7 mouse cellular contexts compared by ENCODE assay signal in genomic region chr16:44347071-44347901, GRCm38 (mm10). TPM values are rescaled to one million over a fixed set of nuclear protein-coding genes. Genes with fewer than 3 reads are reported as not detected.
DNase-seq lines count a peak whose midpoint lies in the region; ATAC-seq and TF ChIP-seq lines count a peak whose summit lies in the region.

Spice1 (plus strand) TSS chr16:44347121.

- H3K36me3 ChIP-seq in embryonic facial prominence, embryonic 12.5 days, result no peaks in the 10 kb centered on the region
- H3K36me3 ChIP-seq in kidney, adult 2 months (ENCODE audit: control insufficient read depth, insufficient read depth, low read length), result no peaks in the 10 kb centered on the region
- no peaks in the 10 kb centered on the region for H3K36me3 ChIP-seq in limb, embryonic 13.5 days
- H3K36me3 ChIP-seq in midbrain, embryonic 16.5 days (ENCODE audit: control insufficient read depth, insufficient read depth, low read length), result no peaks in the 10 kb centered on the region

- no peaks in the 10 kb centered on the region for H3K27me3 ChIP-seq in embryonic facial prominence, embryonic 12.5 days
- no peaks in the 10 kb centered on the region for H3K27me3 ChIP-seq in kidney, adult 2 months (replicated peaks; ENCODE audit: control insufficient read depth, insufficient read depth, low read length)
- no peaks in the 10 kb centered on the region for H3K27me3 ChIP-seq in limb, embryonic 13.5 days
- H3K27me3 ChIP-seq in midbrain, embryonic 16.5 days (ENCODE audit: control insufficient read depth, insufficient read depth, low read depth, low read length), result no peaks in the 10 kb centered on the region; the same call in 1 of the 2 replicates

- DNase-seq in adrenal gland, postnatal 25 days, result peak; percentile 97
- peak; percentile 96 to 97 for DNase-seq in heart, adult 18-20 months
- peak; percentile 97 for DNase-seq in kidney, adult 2 months
- DNase-seq in spleen, postnatal 10 days (ENCODE audit: low spot score in 2 of 2), result peak; percentile 92 to 98

- TF ChIP-seq POLR2A in kidney, adult 2 months (IDR thresholded peaks at IDR 0.05; ENCODE audit: low read depth, low read length), result peak; percentile 23

- H3K27ac ChIP-seq in embryonic facial prominence, embryonic 12.5 days, result peak within 1 kb of the TSS; percentile 92
- peak within 1 kb of the TSS; percentile 81 for H3K27ac ChIP-seq in kidney, adult 2 months (ENCODE audit: insufficient read depth, low read depth, low read length)
- peak within 1 kb of the TSS; percentile 89 for H3K27ac ChIP-seq in limb, embryonic 13.5 days
- peak within 1 kb of the TSS; percentile 77 for H3K27ac ChIP-seq in midbrain, embryonic 16.5 days (ENCODE audit: low read length)

- peak within 1 kb of the TSS; percentile 70 for H3K4me2 ChIP-seq in embryonic facial prominence, embryonic 12.5 days (replicated peaks)
- H3K4me2 ChIP-seq in limb, embryonic 13.5 days (replicated peaks), result peak within 1 kb of the TSS; percentile 69
- H3K4me2 ChIP-seq in midbrain, embryonic 16.5 days (ENCODE audit: low read length), result peak within 1 kb of the TSS; percentile 72

- peak within 1 kb of the TSS; percentile 65 for H3K4me3 ChIP-seq in embryonic facial prominence, embryonic 12.5 days
- peak within 1 kb of the TSS; percentile 82 for H3K4me3 ChIP-seq in kidney, adult 2 months (ENCODE audit: insufficient read depth, low read depth, low read length)
- peak within 1 kb of the TSS; percentile 81 for H3K4me3 ChIP-seq in limb, embryonic 13.5 days
- H3K4me3 ChIP-seq in midbrain, embryonic 16.5 days (ENCODE audit: low read depth, low read length), result peak within 1 kb of the TSS; percentile 81

- H3K9ac ChIP-seq in embryonic facial prominence, embryonic 12.5 days, result peak within 1 kb of the TSS; percentile 63
- peak within 1 kb of the TSS; percentile 86 for H3K9ac ChIP-seq in limb, embryonic 13.5 days
- H3K9ac ChIP-seq in midbrain, embryonic 16.5 days (ENCODE audit: low read depth, low read length), result peak within 1 kb of the TSS; percentile 73

- under 1% methylated on average over 67 of the region's 67 CpGs for WGBS in embryonic facial prominence, embryonic 12.5 days
- under 1% methylated on average over 67 of the region's 67 CpGs for WGBS in kidney, adult 2 months
- WGBS in limb, embryonic 13.5 days, result under 1% methylated on average over 67 of the region's 67 CpGs
- under 1% methylated on average over 67 of the region's 67 CpGs for WGBS in midbrain, embryonic 16.5 days

- peak; percentile 98 for ATAC-seq in embryonic facial prominence, embryonic 12.5 days (ENCODE audit: insufficient number of reproducible peaks, insufficient read depth, low FRiP score, low TSS enrichment)
- ATAC-seq in limb, embryonic 13.5 days (ENCODE audit: low FRiP score, low read depth), result peak; percentile 99
- peak; percentile 100 for ATAC-seq in midbrain, embryonic 16.5 days

- H3K9me3 ChIP-seq in embryonic facial prominence, embryonic 12.5 days, result no peaks in the 10 kb centered on the region
- no peaks in the 10 kb centered on the region for H3K9me3 ChIP-seq in limb, embryonic 13.5 days
- H3K9me3 ChIP-seq in midbrain, embryonic 16.5 days (replicated peaks; ENCODE audit: control insufficient read depth, low read length, poor library complexity, severe bottlenecking), result no peaks in the 10 kb centered on the region

- peak; percentile 49 for TF ChIP-seq CTCF in kidney, adult 2 months (conservative IDR thresholded peaks at IDR 0.05; ENCODE audit: insufficient read depth, insufficient read length, low read depth, low read length)

- H3K4me1 ChIP-seq in embryonic facial prominence, embryonic 12.5 days, result peaks cover 7% of the 10 kb centered on the region; the same call in 1 of the 2 replicates
- no peaks in the 10 kb centered on the region for H3K4me1 ChIP-seq in kidney, adult 2 months (ENCODE audit: control insufficient read depth, insufficient read depth, low read length)
- H3K4me1 ChIP-seq in limb, embryonic 13.5 days, result peaks cover 23% of the 10 kb centered on the region
- peaks cover 9% of the 10 kb centered on the region; the same call in 1 of the 2 replicates for H3K4me1 ChIP-seq in midbrain, embryonic 16.5 days (ENCODE audit: control insufficient read depth, insufficient read depth, low read length)

RNA-seq across cellular contexts. Expression of gene Spice1, which starts in this region (rescaled TPM):
- total RNA-seq in adrenal gland, postnatal 25 days (2021), result 28.1 and 37.5 TPM in 2 replicates
- polyA plus RNA-seq in embryonic facial prominence, embryonic 12.5 days (2016; fragmentation: Nextera tagmentation; extraction: Ambion mirVana), result 29.2 and 34.2 TPM in 2 replicates
- total RNA-seq in heart, adult 18-20 months (2021), result 10 to 100 TPM in 1 of 2 experiments, 1 to 10 TPM in 1; 8.5 to 11.4 TPM
- polyA plus RNA-seq in kidney, adult 2 months (2012; rRNA removed), result 5.4 and 6.9 TPM in 2 replicates
- polyA plus RNA-seq in limb, embryonic 13.5 days (2015; fragmentation: Nextera tagmentation; extraction: Ambion mirVana), result 25.0 and 26.3 TPM in 2 replicates
- 11.8 and 12.3 TPM in 2 replicates for polyA plus RNA-seq in midbrain, embryonic 16.5 days (2015; fragmentation: Nextera tagmentation; extraction: Ambion mirVana)

Comparison
In these comparisons a context has a peak if more than half of its experiments do, and no peak if none do; other contexts are left out.
1. Peak in every context shown above with its lines: DNase-seq, ATAC-seq, H3K4me3 ChIP-seq and H3K27ac ChIP-seq.